Mouse (Mus musculus) small intestine, adult 2 months (tissue): Measurements from ENCODE around the gene Gns. TPM values are rescaled to one million over a fixed set of nuclear protein-coding genes. Genes with fewer than 3 reads are reported as not detected.

ENCODE experiments used
- H3K27ac ChIP-seq: fragments of 200-500 bp; 2 replicates; pipeline ENCODE4 v1.5.1; 2012; ENCODE audit warnings: low read depth, low read length, control low read depth, inconsistent platforms; ENCODE audit not compliant: insufficient read depth
- H3K27me3 ChIP-seq: fragments of 200-500 bp; 2 replicates; pipeline ENCODE4 v1.6.1; 2012; ENCODE audit warnings: mild to moderate bottlenecking, moderate library complexity, low read length, inconsistent platforms; ENCODE audit not compliant: control insufficient read depth, insufficient read depth
- H3K36me3 ChIP-seq: fragments of 200-500 bp; 2 replicates; pipeline ENCODE4 v1.6.1; 2012; ENCODE audit warnings: mild to moderate bottlenecking, low read length, control low read depth, inconsistent platforms; ENCODE audit not compliant: control insufficient read depth, insufficient read depth
- H3K4me1 ChIP-seq: fragments of 200-500 bp; 2 replicates; pipeline ENCODE4 v1.6.1; 2012; ENCODE audit warnings: low read length, inconsistent platforms, mixed read lengths; ENCODE audit not compliant: control insufficient read depth, insufficient read depth, insufficient read length
- H3K4me3 ChIP-seq: fragments of 200-500 bp; 2 replicates; pipeline ENCODE4 v1.5.1; 2012; ENCODE audit warnings: low read depth, mild to moderate bottlenecking, control low read depth, inconsistent platforms, low read length, moderate library complexity
- CTCF ChIP-seq: fragments of 200-500 bp; IDR thresholded peaks from 2 replicates; pipeline ENCODE4 v1.5.1; 2012; ENCODE audit warnings: low read depth, mild to moderate bottlenecking, control low read depth, inconsistent platforms, low read length, moderate library complexity, mixed read lengths; ENCODE audit not compliant: insufficient replicate concordance, insufficient read length; ENCODE audit errors: extremely low read depth
- POLR2A ChIP-seq: fragments of 200-500 bp; IDR thresholded peaks from 2 replicates; pipeline ENCODE4 v1.6.1; 2012; ENCODE audit warnings: low read depth, mild to moderate bottlenecking, control low read depth, inconsistent platforms, low read length, moderate library complexity
- WGBS: fragments of 180-500 bp; shearing (Covaris S2); methylation state at CpG from one replicate; pipeline ENCODE4 v1.1.7; 2018; 5-methylcytosine and 5-hydroxymethylcytosine counted together
- polyA plus RNA-seq: library from polyadenylated mRNA; depleted of rRNA; stranded (reverse); fragments of >200 nt; gene quantifications from 2 replicates; pipeline ENCODE4 v1.2.3, GENCODE M21; 2012

The Gns gene
- polyA plus RNA-seq, 1 experiment: 149 TPM

DNA sequence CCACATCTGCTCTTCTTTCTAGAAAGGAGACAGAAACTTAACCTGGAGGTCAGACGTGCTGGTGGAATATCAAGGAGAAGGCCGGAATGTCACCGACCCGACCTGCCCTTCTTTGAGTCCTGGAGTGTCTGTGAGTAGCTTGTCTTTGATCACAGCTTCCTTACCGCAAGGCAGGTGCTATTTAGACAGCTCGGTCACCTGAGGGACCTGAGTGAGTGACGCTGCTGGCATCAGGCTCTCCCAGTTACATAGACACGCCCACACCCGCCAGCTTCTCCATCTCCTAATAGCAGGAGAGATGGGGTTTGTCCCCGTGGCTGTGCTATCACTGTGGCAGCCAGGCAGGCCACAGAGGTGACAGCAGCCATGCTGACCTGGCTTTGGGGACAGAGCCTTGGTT lies 25.7 kb downstream of the Gns start:
- 58% methylated on average over 10 of the region's 10 CpGs for WGBS
- Histone ChIP-seq H3K27me3 (no peaks in the 10 kb centered on the region), H3K4me3 (no peak overlapping the region), H3K4me1 (peaks cover 8% of the 10 kb centered on the region), H3K27ac (no peak overlapping the region), H3K36me3 (peaks cover 85% of the 10 kb centered on the region)
- TF ChIP-seq POLR2A (no peak), CTCF (no peak)

DNA sequence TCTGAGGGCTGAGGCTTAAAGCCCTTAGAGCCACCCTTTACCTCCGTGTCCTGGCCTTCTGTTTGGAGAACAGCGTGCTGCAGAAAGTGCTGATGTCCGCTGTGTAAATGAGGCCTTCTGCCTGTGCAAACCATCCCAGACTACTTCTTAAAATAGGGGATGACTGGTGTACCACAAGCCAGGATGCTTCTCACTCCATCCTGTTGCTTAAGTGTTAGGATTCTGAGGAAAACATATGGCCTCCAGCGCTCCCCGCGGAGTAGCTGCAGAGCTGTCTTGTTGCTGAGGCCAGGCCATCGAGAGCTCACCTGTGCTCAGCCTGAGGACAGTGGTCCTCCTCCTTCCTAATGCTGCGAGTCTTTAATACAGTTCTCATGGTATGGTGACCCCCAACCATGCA lies 27.0 kb downstream of the Gns start:
- 94% methylated on average over 8 of the region's 8 CpGs for whole genome bisulfite sequencing
- TF ChIP-seq POLR2A: no peak
- TF ChIP-seq CTCF: no peak
- Histone ChIP-seq H3K36me3 (peaks cover 95% of the 10 kb centered on the region), H3K27ac (no peak overlapping the region), H3K4me1 (no peaks in the 10 kb centered on the region), H3K27me3 (no peaks in the 10 kb centered on the region), H3K4me3 (no peak overlapping the region)

DNA sequence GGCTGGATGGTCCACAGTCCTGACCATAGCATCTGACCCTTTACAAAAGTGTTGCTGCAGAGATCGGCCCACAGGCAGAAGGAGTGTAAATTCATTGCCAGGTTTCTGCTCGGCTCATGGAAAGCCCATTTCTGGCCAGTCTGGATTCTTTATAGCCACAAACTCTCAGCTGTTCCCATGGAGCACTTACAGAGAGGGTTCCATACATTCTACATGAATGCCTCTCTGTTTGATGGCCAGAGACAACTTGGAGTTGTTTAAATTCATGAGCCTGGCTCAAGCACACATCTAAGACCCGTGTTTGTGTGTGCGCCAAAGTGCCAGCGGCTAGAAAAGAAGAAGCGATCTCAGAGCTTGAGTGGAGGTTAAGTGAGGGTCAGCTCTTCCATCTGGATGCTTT lies 29.4 kb downstream of the Gns start:
- no peak overlapping the region for H3K27ac ChIP-seq
- H3K4me1 ChIP-seq: no peaks in the 10 kb centered on the region
- WGBS: 90% methylated on average over 6 of the region's 6 CpGs
- no peak overlapping the region for H3K4me3 ChIP-seq
- peaks cover 75% of the 10 kb centered on the region for H3K36me3 ChIP-seq
- H3K27me3 ChIP-seq: no peaks in the 10 kb centered on the region
- TF ChIP-seq POLR2A (no peak), CTCF (no peak)

DNA sequence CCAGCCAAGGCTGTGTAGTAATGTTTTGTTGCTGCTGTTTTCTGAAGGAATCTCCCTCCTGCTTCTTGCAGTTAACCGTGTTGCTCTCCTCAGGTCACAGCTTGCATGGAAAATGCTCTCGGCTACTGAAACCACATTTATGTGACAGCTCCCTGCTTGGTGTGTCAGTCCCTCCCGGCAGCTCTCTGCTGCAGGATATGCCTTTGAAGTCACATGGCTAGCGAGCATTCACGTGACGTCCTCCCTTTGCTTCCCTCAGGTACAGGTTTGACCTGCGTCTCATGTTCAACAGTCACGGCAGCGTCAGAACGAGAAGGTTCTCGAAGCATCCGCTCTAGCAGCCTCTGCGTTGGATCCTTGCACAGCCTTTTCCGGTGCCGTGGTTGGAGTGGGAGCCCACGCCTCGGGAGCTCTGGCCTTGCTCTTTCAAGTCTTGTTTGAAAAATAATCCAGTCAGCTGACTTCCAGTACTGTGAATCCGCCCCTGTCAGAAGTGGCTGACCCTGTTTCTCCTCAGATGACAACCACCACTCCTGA lies 30.0 kb downstream of the Gns start:
- Histone ChIP-seq H3K4me1 (no peaks in the 10 kb centered on the region), H3K27me3 (no peaks in the 10 kb centered on the region), H3K4me3 (no peak overlapping the region), H3K36me3 (peaks cover 69% of the 10 kb centered on the region), H3K27ac (no peak overlapping the region)
- TF ChIP-seq POLR2A (no peak), CTCF (no peak)
- 89% methylated on average over 18 of the region's 18 CpGs for WGBS

DNA sequence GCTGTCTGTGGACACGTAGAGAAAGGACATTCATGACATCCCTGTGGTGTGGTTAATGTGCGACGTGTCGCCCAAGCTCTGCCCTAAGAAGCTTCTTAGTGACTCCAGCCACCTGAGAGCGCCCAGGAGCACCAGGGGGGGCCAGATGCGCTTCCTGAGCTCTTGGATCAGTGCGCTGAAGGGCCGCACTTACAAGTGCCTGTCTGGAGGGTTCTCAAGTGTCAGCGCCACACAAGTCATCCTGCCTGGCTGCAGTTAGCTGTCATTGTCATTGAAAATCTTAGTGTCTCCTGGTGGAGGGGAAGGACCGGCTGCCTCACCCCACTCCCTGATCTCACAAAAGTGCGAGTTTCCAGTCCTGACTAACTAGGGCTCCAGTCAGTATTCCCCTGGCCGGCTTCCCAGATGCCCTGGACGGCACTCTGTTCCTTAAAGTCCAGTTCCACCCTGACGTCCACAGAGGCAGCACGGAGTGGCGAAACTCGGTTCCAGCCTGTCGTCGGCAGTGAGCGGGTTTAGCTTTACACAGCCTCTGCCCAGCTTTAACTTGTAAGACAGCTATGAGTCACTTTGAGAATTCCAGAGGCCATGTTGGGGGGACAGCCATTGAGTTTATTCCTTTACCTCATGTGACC lies 30.8 kb downstream of the Gns start:
- TF ChIP-seq POLR2A: no peak
- TF ChIP-seq CTCF: no peak
- WGBS: 86% methylated on average over 20 of the region's 20 CpGs

DNA sequence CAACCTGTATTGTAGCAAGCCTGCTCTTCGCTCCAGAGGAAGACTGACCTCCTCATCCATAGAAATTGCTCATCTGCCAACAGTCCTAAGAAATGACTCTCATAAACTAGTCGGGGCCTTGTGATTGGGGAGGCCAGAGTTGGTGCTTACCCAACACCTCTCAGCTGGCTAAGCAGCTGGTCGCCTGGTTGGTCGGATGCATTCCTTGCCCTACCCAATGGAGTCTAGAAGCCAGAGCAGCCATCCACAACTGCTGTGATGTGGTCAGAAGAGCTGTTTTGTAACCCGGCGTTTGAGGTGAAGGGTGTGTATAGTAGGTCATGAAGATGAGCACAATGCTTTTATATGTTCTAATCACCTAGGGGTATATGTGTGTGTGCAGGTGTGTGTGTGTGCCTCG lies 33.7 kb downstream of the Gns start:
- TF ChIP-seq CTCF: no peak
- TF ChIP-seq POLR2A: no peak
- H3K27me3 ChIP-seq: no peaks in the 10 kb centered on the region
- WGBS: 72% methylated on average over 7 of the region's 7 CpGs
- peaks cover 32% of the 10 kb centered on the region for H3K36me3 ChIP-seq
- H3K27ac ChIP-seq: no peak overlapping the region
- no peak overlapping the region for H3K4me3 ChIP-seq
- H3K4me1 ChIP-seq: no peaks in the 10 kb centered on the region

More for the DNA sequence above, 30.8 kb downstream of the Gns start:
- no peak overlapping the region for H3K27ac ChIP-seq
- H3K27me3 ChIP-seq: no peaks in the 10 kb centered on the region
- H3K4me1 ChIP-seq: no peaks in the 10 kb centered on the region
- H3K4me3 ChIP-seq: no peak overlapping the region
- H3K36me3 ChIP-seq: peaks cover 61% of the 10 kb centered on the region

DNA sequence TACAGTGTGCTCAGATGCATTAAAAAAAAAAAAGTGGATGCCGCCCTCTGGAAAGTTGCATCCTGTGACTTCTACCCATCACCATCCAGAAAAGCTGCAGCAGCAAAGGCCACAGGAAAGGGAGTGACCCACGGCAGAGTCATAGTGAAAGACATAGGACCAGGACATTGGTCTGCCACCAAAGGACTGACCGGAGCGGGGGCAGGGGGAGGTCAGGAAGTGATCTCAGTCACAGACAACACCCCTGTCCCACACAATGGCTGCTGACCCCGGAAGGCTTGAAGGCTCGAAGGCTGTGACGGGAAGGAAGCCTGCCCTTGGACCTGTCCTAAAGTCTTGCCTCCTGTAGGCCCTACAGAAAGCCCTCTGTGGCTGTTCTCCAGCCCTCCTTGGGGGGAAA lies 36.1 kb downstream of the Gns start:
- 87% methylated on average over 7 of the region's 7 CpGs for WGBS
- H3K27ac ChIP-seq: no peak overlapping the region

More for the DNA sequence above, 36.1 kb downstream of the Gns start:
- Histone ChIP-seq H3K27me3 (no peaks in the 10 kb centered on the region), H3K4me3 (no peak overlapping the region), H3K4me1 (no peaks in the 10 kb centered on the region), H3K36me3 (peaks cover 9% of the 10 kb centered on the region)
- no peak for TF ChIP-seq POLR2A
- TF ChIP-seq CTCF: no peak
